Mouse (Mus musculus): ENCODE data around the gene Crxos.

GRCm38 (mm10) chr7:15881388-15881787 is 1.0 kb upstream of the Crxos start:
- TF ChIP-seq CTCF (IDR thresholded peaks at IDR 0.05; ENCODE audit: low read depth, low read length) (no peak), POLR2A (IDR thresholded peaks at IDR 0.05; ENCODE audit: borderline replicate concordance, low read depth, low read length) (no peak)
